Mouse (Mus musculus): ENCODE measurements around the gene Stab2.

- TF ChIP-seq CTCF (IDR thresholded peaks at IDR 0.05; ENCODE audit: insufficient read depth, low read depth, low read length): no peak
- no peak for TF ChIP-seq POLR2A (IDR thresholded peaks at IDR 0.05; ENCODE audit: insufficient read depth, low read depth, low read length)
Measured at GRCm38 (mm10) chr10:86793509-86793951, 214.3 kb downstream of the Stab2 start.

Measured in olfactory bulb, adult 2 months (tissue).